Mouse (Mus musculus) embryonic facial prominence, embryonic 15.5 days (tissue): Measurements from ENCODE around the gene Slamf1. TPM values are rescaled to one million over a fixed set of nuclear protein-coding genes. Genes with fewer than 3 reads are reported as not detected.

Experiments used
- ATAC-seq: fragments of 200-750 bp; cut with Nextera tagmentation; 2 replicates; pipeline ENCODE4 v1.8.0; 2017; ENCODE audit warnings: low read depth, moderate TSS enrichment; ENCODE audit not compliant: insufficient number of reproducible peaks, low FRiP score, low TSS enrichment
- H3K27ac ChIP-seq: fragments of 300-500 bp; sonication (generic); replicated peaks from 2 replicates; pipeline ENCODE4 v1.5.1; 2015; ENCODE audit warnings: mild to moderate bottlenecking, inconsistent platforms
- H3K27me3 ChIP-seq: fragments of 300-500 bp; sonication (generic); 2 replicates; pipeline ENCODE4 v1.6.1; 2015; ENCODE audit warnings: inconsistent platforms
- H3K36me3 ChIP-seq: fragments of 300-500 bp; sonication (generic); 2 replicates; pipeline ENCODE4 v1.6.1; 2015; ENCODE audit warnings: mild to moderate bottlenecking, inconsistent platforms
- H3K4me1 ChIP-seq: fragments of 300-500 bp; sonication (generic); 2 replicates; pipeline ENCODE4 v1.6.1; 2015; ENCODE audit warnings: inconsistent platforms
- H3K4me2 ChIP-seq: fragments of 300-500 bp; sonication (generic); replicated peaks from 2 replicates; pipeline ENCODE4 v1.6.1; 2015; ENCODE audit warnings: mild to moderate bottlenecking, inconsistent platforms
- H3K4me3 ChIP-seq: fragments of 300-500 bp; sonication (generic); replicated peaks from 2 replicates; pipeline ENCODE4 v1.5.1; 2015; ENCODE audit warnings: mild to moderate bottlenecking, inconsistent platforms
- H3K9ac ChIP-seq: fragments of 300-500 bp; sonication (generic); 2 replicates; pipeline ENCODE4 v1.6.1; 2015; ENCODE audit warnings: inconsistent platforms
- H3K9me3 ChIP-seq: fragments of 300-500 bp; sonication (generic); replicated peaks from 2 replicates; pipeline ENCODE4 v1.6.1; 2016; ENCODE audit warnings: inconsistent platforms
- WGBS: fragments of 180-500 bp; shearing (Covaris S2); methylation state at CpG from one replicate; pipeline ENCODE4 v1.1.7; 2015; 5-methylcytosine and 5-hydroxymethylcytosine counted together
- polyA plus RNA-seq: library from polyadenylated mRNA; unstranded; fragments of >200 nt; fragmentation: Nextera tagmentation; extraction: Ambion mirVana; gene quantifications from 2 replicates; pipeline ENCODE4 v1.2.1, GENCODE M21; 2015

Slamf1 gene
- polyA plus RNA-seq, 1 experiment from 2014 or later, result 0.21 TPM

- Histone ChIP-seq H3K4me1 (no peaks in the 10 kb centered on the region), H3K9me3 (no peaks in the 10 kb centered on the region), H3K4me3 (no peak overlapping the region), H3K4me2 (no peak overlapping the region), H3K27ac (no peak overlapping the region), H3K9ac (no peak overlapping the region), H3K36me3 (no peaks in the 10 kb centered on the region), H3K27me3 (no peaks in the 10 kb centered on the region)
- no peak for ATAC-seq
- WGBS, result 84% methylated on average over 5 of the region's 5 CpGs
Measured at GRCm38 (mm10) chr1:171849454-171849853, 82.5 kb downstream of the Slamf1 start.

Other genes starting within 250 kb of the Slamf1 start
- gene Itln1, start 231.8 kb upstream of the Slamf1 start, polyA plus RNA-seq, result 0.44 and 0.60 TPM in 2 replicates
- 0.17 and 0.21 TPM in 2 replicates for gene Cd244a, start 207.9 kb upstream of the Slamf1 start, polyA plus RNA-seq
- 0.84 and 1.1 TPM in 2 replicates for gene Ly9, start 159.7 kb upstream of the Slamf1 start, polyA plus RNA-seq
- 0.20 and 0.25 TPM in 2 replicates for gene Slamf7, start 114.1 kb upstream of the Slamf1 start, polyA plus RNA-seq
- 4.1 and 5.5 TPM in 2 replicates for gene Cd48, start 85.1 kb upstream of the Slamf1 start, polyA plus RNA-seq
- 2.1 and 2.5 TPM in 2 replicates for gene Cd84, start 72.6 kb downstream of the Slamf1 start, polyA plus RNA-seq
- gene Gm10521, start 128.5 kb downstream of the Slamf1 start, polyA plus RNA-seq, result not detected in 2 replicates
- gene Slamf6, start 150.4 kb downstream of the Slamf1 start, polyA plus RNA-seq, result 0.72 TPM in 1 of 2 replicates, not detected in the other